Comparison of ENCODE assay signal across 7 mouse cellular contexts in genomic region chr3:27155051-27155855, GRCm38 (mm10). TPM values are rescaled to one million over a fixed set of nuclear protein-coding genes. Genes with fewer than 3 reads are reported as not detected.
A peak's percentile ranks its signal among the peaks of the same experiment; 100 is the strongest.
DNase-seq lines count a peak whose midpoint lies in the region; ATAC-seq and TF ChIP-seq lines count a peak whose summit lies in the region.

No protein-coding gene starts in this region.

- peaks cover 1% of the 10 kb centered on the region for H3K4me1 ChIP-seq in ES-Bruce4 (ENCODE audit: control insufficient read depth, insufficient read depth, low read length)
- peaks cover 33% of the 10 kb centered on the region for H3K4me1 ChIP-seq in heart, embryonic 12.5 days (replicated peaks)
- peaks cover 27% of the 10 kb centered on the region for H3K4me1 ChIP-seq in limb, embryonic 12.5 days (replicated peaks)

- peaks cover 5% of the 10 kb centered on the region; the same call in 1 of the 2 replicates for H3K9me3 ChIP-seq in ES-Bruce4 (replicated peaks; ENCODE audit: control insufficient read depth, insufficient read depth, low read length, poor library complexity, severe bottlenecking)
- H3K9me3 ChIP-seq in heart, embryonic 12.5 days (replicated peaks) = no peaks in the 10 kb centered on the region
- H3K9me3 ChIP-seq in limb, embryonic 12.5 days = no peaks in the 10 kb centered on the region

- H3K27ac ChIP-seq in ES-Bruce4 (ENCODE audit: insufficient read depth, low read length) = peak overlapping the region; percentile 100
- peak overlapping the region; percentile 81 for H3K27ac ChIP-seq in heart, embryonic 12.5 days (ENCODE audit: poor library complexity, severe bottlenecking)
- H3K27ac ChIP-seq in limb, embryonic 12.5 days = peak overlapping the region; percentile 67; the same call in 1 of the 2 replicates

- peak overlapping the region; percentile 2; the same call in 1 of the 2 replicates for H3K4me2 ChIP-seq in heart, embryonic 12.5 days
- H3K4me2 ChIP-seq in limb, embryonic 12.5 days = no peak overlapping the region

- H3K36me3 ChIP-seq in ES-Bruce4 (ENCODE audit: control insufficient read depth, insufficient read depth, low read length, poor library complexity, severe bottlenecking) = peaks cover 15% of the 10 kb centered on the region
- H3K36me3 ChIP-seq in heart, embryonic 12.5 days = peaks cover under 1% of the 10 kb centered on the region; the same call in 1 of the 2 replicates
- peaks cover 5% of the 10 kb centered on the region; the same call in 1 of the 2 replicates for H3K36me3 ChIP-seq in limb, embryonic 12.5 days

- TF ChIP-seq POLR2A in ES-Bruce4 (IDR thresholded peaks at IDR 0.05; ENCODE audit: insufficient read depth, low read length) = no peak

- peak overlapping the region; percentile 85 for H3K9ac ChIP-seq in ES-Bruce4 (ENCODE audit: low read depth, poor library complexity, severe bottlenecking)
- no peak overlapping the region for H3K9ac ChIP-seq in heart, embryonic 12.5 days
- no peak overlapping the region for H3K9ac ChIP-seq in limb, embryonic 12.5 days (replicated peaks)

- no peak for ATAC-seq in heart, embryonic 12.5 days (ENCODE audit: insufficient number of reproducible peaks, low FRiP score)
- no peak for ATAC-seq in limb, embryonic 12.5 days (ENCODE audit: insufficient number of reproducible peaks, insufficient read depth, low FRiP score, low TSS enrichment, low read depth)

- peak; percentile 94 for TF ChIP-seq EP300 in ES-Bruce4 (IDR thresholded peaks at IDR 0.05; ENCODE audit: insufficient read depth, low read depth, low read length)

- DNase-seq in 3T3-L1 (ENCODE audit: low read depth, low spot score) = peak; percentile 91
- DNase-seq in skeletal muscle tissue, adult 2 months (ENCODE audit: low read depth, low spot score) = peak; percentile 13
- no peak for DNase-seq in cerebellum, adult 9-10 months
- no peak for DNase-seq in T-cell, adult 2 months (ENCODE audit: low spot score)

- no peak for TF ChIP-seq CTCF in ES-Bruce4 (IDR thresholded peaks at IDR 0.05; ENCODE audit: low read depth, low read length)

- no peaks in the 10 kb centered on the region for H3K27me3 ChIP-seq in ES-Bruce4 (ENCODE audit: control insufficient read depth, insufficient read depth, low read length, poor library complexity, severe bottlenecking)
- no peaks in the 10 kb centered on the region for H3K27me3 ChIP-seq in heart, embryonic 12.5 days (replicated peaks)
- H3K27me3 ChIP-seq in limb, embryonic 12.5 days = no peaks in the 10 kb centered on the region

- WGBS in heart, embryonic 12.5 days = 17% methylated on average over 6 of the region's 6 CpGs
- 23% methylated on average over 6 of the region's 6 CpGs for WGBS in limb, embryonic 12.5 days

- H3K4me3 ChIP-seq in ES-Bruce4 (ENCODE audit: low read depth, low read length) = no peak overlapping the region
- H3K4me3 ChIP-seq in heart, embryonic 12.5 days = no peak overlapping the region
- no peak overlapping the region for H3K4me3 ChIP-seq in limb, embryonic 12.5 days (replicated peaks)

RNA-seq across cellular contexts. Expression of gene Ect2, which starts 1.6 kb away (rescaled TPM):
- polyA plus RNA-seq in ES-Bruce4 (2011; ENCODE audit: insufficient read depth, insufficient read length, low read depth, missing spikeins) = 238 and 248 TPM in 2 replicates
- polyA plus RNA-seq in heart, embryonic 12.5 days (2016; fragmentation: Nextera tagmentation; extraction: Ambion mirVana) = 64.0 and 67.5 TPM in 2 replicates
- 63.4 and 64.8 TPM in 2 replicates for polyA plus RNA-seq in limb, embryonic 12.5 days (2016; fragmentation: Nextera tagmentation; extraction: Ambion mirVana)

RNA-seq across cellular contexts. Expression of gene Nceh1, which starts 27.5 kb away (rescaled TPM):
- polyA plus RNA-seq in ES-Bruce4 (2011; ENCODE audit: insufficient read depth, insufficient read length, low read depth, missing spikeins) = 12.2 and 12.9 TPM in 2 replicates
- polyA plus RNA-seq in heart, embryonic 12.5 days (2016; fragmentation: Nextera tagmentation; extraction: Ambion mirVana) = 12.3 and 13.3 TPM in 2 replicates
- 3.0 and 4.0 TPM in 2 replicates for polyA plus RNA-seq in limb, embryonic 12.5 days (2016; fragmentation: Nextera tagmentation; extraction: Ambion mirVana)

Comparison
In these comparisons a context has a peak if more than half of its experiments do, and no peak if none do; other contexts are left out.
1. DNase-seq: peak in 3T3-L1 (single experiment) and skeletal muscle tissue, adult 2 months (single experiment); none in cerebellum, adult 9-10 months (single experiment) and T-cell, adult 2 months (single experiment).
2. Peak in every context shown above with its lines, with median percentiles within 50 percentile points of each other: H3K27ac ChIP-seq.